Mouse (Mus musculus) liver, adult 2 months (tissue): ENCODE data around the gene Map3k5.

ENCODE experiments used
- CTCF ChIP-seq: fragments of 200-500 bp; IDR thresholded peaks from 2 replicates; pipeline ENCODE4 v1.5.1; 2011; ENCODE audit warnings: low read depth, low read length, control low read depth
- POLR2A ChIP-seq: fragments of 200-500 bp; IDR thresholded peaks from 2 replicates; pipeline ENCODE4 v1.6.1; 2011; ENCODE audit warnings: low read length, control low read depth; ENCODE audit not compliant: insufficient read depth; ENCODE audit errors: extremely low read depth

- TF ChIP-seq POLR2A (no peak), CTCF (no peak)
Observed at GRCm38 (mm10) chr10:19945651-19946050, 11.4 kb downstream of the Map3k5 start.
